Mouse (Mus musculus) bone marrow, adult 2 months (tissue): ENCODE measurements around the gene Ss18l1. TPM values are rescaled to one million over a fixed set of nuclear protein-coding genes. Genes with fewer than 3 reads are reported as not detected.

Experiments
- H3K27ac ChIP-seq: fragments of 200-500 bp; 2 replicates; pipeline ENCODE4 v1.5.1; 2012; ENCODE audit warnings: low read depth, mild to moderate bottlenecking, control low read depth, inconsistent platforms, low read length; ENCODE audit not compliant: control insufficient read depth, poor library complexity, insufficient read depth
- H3K4me1 ChIP-seq: fragments of 200-500 bp; 2 replicates; pipeline ENCODE4 v1.6.1; 2011; ENCODE audit warnings: low read length; ENCODE audit not compliant: control insufficient read depth, insufficient read depth
- H3K4me3 ChIP-seq: fragments of 200-500 bp; replicated peaks from 2 replicates; pipeline ENCODE3; 2011; ENCODE audit warnings: mild to moderate bottlenecking, low read depth, low read length, control low read depth; ENCODE audit not compliant: control insufficient read depth
- CTCF ChIP-seq: fragments of 200-500 bp; IDR thresholded peaks from 2 replicates; pipeline ENCODE4 v1.5.1; 2011; ENCODE audit warnings: low read length, control low read depth; ENCODE audit not compliant: control insufficient read depth, insufficient read depth
- POLR2A ChIP-seq: fragments of 200-500 bp; IDR thresholded peaks from 2 replicates; pipeline ENCODE4 v1.6.1; 2011; ENCODE audit warnings: low read depth, mild to moderate bottlenecking, control low read depth, low read length, borderline replicate concordance; ENCODE audit not compliant: control insufficient read depth
- WGBS: fragments of 180-500 bp; shearing (Covaris S2); methylation state at CpG from one replicate; pipeline ENCODE4 v1.1.7; 2018; 5-methylcytosine and 5-hydroxymethylcytosine counted together
- polyA plus RNA-seq: library from polyadenylated mRNA; stranded (reverse); fragments of >200 nt; gene quantifications from 2 replicates; pipeline ENCODE4 v1.2.4, GENCODE M21; 2011; ENCODE audit warnings: low replicate concordance; ENCODE audit not compliant: missing spikeins, insufficient read depth, insufficient read length

The Ss18l1 gene
- polyA plus RNA-seq, 1 experiment, result 1.9 TPM

DNA sequence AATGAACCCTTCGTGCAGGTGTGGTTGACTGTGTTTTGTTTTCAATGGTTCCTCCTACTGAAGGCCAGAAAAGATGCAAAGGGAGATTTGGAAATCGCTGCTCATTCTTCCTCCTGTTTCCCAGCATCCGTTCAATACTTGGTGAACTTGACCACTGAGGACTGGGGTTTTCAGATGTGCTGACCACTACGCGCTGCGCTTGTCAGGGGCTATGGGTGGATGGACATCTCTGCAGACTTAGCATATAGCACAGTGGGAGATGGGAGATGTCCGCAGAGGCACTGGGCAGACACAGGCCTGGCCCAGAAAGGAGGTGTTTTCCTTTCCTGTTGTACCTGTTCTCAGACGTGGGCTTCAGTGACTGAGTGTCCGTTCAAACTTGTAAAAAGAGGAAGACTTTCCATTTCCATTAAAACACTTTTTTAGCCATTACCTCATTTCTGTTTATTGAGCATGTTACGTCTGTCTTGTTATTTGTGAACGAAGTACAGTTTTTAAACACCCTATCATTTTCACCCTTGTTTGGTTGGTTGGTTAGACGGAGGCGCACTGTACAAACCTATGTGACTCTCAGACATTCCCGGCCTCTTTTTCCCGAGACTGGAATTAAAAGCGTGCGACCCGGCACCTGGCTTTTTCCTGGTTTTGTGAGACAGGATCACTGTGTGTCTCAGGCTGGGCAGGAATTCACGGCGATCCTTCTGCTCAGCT lies 27.6 kb downstream of the Ss18l1 start:
- 28% methylated on average over 20 of the region's 20 CpGs for WGBS
- TF ChIP-seq CTCF (no peak), POLR2A (no peak)
- Histone ChIP-seq H3K27ac (peak overlapping the region; percentile 35), H3K4me3 (peak overlapping the region; percentile 84), H3K4me1 (no peaks in the 10 kb centered on the region; the same call in 1 of the 2 replicates)

DNA sequence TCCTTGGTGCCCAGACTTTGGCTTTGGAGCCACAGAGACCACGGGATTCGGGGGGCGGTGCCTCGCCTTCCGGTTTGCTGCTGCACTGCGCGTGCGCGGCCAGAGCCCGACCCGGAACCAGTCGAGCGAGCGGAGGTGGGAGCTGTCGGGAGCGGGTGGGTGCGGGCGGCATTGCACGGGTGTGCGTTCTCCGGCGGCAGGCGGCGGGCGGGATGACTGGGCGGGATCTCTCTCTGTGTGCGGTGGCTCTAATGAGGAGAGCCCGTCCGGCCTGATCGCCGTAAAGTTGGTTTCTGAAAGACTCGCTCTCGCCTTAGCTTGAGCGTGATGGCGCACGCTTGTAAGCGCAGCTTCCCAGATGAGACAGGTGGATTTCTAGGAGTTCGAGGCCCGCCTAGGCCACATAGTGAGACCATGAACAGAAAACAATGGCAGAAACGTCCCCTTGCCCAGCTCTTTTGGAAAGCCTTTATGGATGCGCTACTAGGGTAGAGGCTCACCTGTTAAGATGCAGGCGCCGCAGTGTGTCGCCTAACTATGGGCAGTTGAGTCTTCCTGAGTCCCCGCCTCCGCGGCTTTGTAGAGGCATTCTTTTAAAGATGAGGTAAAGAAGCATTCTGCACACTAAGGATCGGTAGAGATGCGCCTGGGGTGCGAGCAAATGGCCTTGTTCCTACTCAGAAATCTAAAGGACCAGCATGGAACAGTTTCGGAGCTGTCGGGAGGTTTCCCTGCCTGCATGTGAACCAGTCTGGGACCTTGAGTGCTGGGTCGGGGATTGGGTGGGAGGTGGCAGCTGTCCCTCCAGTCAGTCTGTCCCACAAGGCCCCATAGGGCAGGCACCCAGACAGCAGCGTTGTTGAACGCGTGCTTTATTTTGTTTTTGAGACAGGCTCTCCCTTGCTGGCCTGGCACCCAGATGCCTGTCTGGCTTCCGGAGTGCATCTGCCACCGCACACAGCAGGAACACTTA lies 28.5 kb downstream of the Ss18l1 start, which contains the start of gene Mtg2:
Mtg2 (plus strand) TSS at position 108 of the 973 bp plus-strand sequence.
- 7% methylated on average over 58 of the region's 58 CpGs for WGBS
- H3K27ac ChIP-seq, result peak within 1 kb of the TSS; percentile 35
- TF ChIP-seq CTCF (no peak), POLR2A (peak; percentile 83; the same call in 1 of the 2 replicates)
- no peaks in the 10 kb centered on the region; the same call in 1 of the 2 replicates for H3K4me1 ChIP-seq
- H3K4me3 ChIP-seq, result peak within 1 kb of the TSS; percentile 84

DNA sequence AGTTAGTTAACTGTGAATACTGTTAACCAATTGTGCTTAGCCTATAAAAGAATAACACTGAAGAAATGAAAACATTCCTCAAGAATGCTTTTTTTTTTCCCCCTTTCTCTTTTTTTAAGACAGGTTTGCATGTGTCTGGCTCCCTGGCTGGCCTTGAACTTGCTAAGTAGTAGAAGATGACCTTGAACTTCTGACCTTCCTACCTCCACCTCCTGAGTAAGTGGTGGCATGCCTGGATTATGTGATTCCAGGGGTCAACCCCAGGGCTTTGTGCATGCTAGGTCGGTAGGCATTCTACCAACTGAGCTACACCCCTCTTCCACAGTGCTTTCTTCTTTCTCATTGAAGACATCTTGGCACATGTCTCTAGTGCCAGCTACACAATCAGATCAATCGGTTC lies 29.4 kb downstream of the Ss18l1 start:
- Histone ChIP-seq H3K4me1 (no peaks in the 10 kb centered on the region; the same call in 1 of the 2 replicates), H3K4me3 (no peak overlapping the region), H3K27ac (no peak overlapping the region)
- TF ChIP-seq POLR2A, result no peak
- no peak for TF ChIP-seq CTCF
- 83% methylated on average over 2 of the region's 2 CpGs for WGBS

DNA sequence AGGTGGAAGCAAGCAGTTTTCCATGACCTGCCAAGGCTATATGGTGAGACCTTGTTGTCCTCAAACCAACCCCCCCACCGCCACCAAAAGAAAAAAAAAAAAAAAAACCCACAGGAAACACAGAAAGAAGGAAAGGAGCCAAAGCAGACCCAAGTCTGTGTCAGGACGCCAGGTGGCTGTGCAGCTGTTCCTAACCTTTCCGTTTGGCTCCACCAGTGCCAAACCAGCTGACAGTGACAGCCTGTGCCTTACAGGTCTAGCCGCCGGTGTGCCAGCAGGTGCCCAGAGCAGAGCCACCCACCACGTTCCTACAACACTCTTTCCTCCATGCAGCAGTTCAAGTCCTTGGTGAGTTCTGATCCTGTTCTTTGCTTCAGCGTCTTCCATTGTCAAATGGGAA lies 30.6 kb downstream of the Ss18l1 start:
- Histone ChIP-seq H3K27ac (no peak overlapping the region), H3K4me1 (no peaks in the 10 kb centered on the region; the same call in 1 of the 2 replicates), H3K4me3 (no peak overlapping the region)
- TF ChIP-seq POLR2A, result no peak
- no peak for TF ChIP-seq CTCF
- WGBS, result 69% methylated on average over 7 of the region's 7 CpGs

DNA sequence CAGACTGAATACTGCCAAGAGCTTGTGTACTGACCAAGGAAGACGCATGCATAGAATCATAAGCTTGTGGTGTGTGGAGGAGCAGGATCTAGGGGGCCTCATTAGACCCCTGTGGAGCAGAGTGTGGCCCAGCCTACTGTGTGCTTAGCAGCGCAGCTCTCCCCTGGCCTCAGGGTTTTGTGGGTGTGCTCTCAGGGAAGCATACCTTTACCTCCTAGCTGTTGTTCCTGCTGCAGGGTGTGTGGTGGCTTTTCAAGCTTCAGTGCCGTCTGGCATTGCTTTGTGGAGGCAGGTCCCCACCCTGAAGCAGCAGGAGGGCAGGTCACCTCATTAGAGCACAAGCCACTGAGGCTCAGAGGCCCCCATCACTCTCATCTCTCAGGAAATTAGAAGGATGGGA lies 35.3 kb downstream of the Ss18l1 start:
- WGBS, result 89% methylated on average over 3 of the region's 3 CpGs
- TF ChIP-seq POLR2A (no peak), CTCF (no peak)
- Histone ChIP-seq H3K27ac (no peak overlapping the region), H3K4me1 (no peaks in the 10 kb centered on the region; the same call in 1 of the 2 replicates), H3K4me3 (no peak overlapping the region)

DNA sequence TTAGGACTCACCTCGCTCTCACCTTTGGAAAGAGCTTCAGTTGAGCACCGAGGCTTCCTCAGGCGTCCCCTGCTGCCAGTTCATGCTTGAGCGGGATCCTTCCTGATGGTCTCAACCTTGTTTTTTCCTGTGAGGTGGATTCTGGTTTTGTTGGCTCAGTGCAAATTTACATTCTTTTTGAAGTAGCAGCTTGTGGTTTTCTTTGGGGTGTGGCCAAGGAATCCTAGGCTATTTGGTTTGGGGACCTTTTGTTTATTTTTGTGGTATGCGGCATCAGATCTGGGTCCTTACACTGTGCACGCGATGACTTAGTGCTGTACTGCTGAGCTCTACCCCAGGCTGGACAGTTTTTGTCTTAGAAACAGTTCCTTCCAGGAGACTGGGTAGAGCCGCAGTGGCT lies 38.4 kb downstream of the Ss18l1 start:
- 76% methylated on average over 8 of the region's 8 CpGs for WGBS
- no peak overlapping the region for H3K4me3 ChIP-seq
- no peak overlapping the region for H3K27ac ChIP-seq
- H3K4me1 ChIP-seq, result no peaks in the 10 kb centered on the region; the same call in 1 of the 2 replicates
- TF ChIP-seq POLR2A (no peak), CTCF (no peak)

DNA sequence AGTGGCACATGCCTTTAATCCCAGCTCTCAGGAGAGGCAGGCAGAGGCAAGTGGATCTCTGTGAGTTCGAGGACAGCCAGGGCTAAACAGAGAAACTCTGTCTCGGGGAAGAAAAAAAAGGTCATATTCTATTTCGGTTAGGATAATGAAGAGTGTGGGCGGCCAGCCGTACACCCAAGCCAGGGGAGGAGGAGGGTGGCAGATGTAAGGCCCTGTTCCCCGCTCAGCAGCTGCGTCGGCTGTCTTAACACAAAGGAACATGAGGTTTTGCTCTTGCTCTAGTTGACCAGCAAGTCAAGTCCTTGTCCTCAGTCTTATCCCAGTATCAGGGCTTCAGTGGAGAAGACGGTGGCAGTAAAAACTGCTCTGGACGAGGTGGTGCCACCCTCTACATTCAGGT lies 40.8 kb downstream of the Ss18l1 start:
- H3K27ac ChIP-seq, result no peak overlapping the region
- no peak overlapping the region for H3K4me3 ChIP-seq
- WGBS, result 85% methylated on average over 10 of the region's 10 CpGs
- no peak for TF ChIP-seq POLR2A
- TF ChIP-seq CTCF, result no peak
- H3K4me1 ChIP-seq, result no peaks in the 10 kb centered on the region; the same call in 1 of the 2 replicates

DNA sequence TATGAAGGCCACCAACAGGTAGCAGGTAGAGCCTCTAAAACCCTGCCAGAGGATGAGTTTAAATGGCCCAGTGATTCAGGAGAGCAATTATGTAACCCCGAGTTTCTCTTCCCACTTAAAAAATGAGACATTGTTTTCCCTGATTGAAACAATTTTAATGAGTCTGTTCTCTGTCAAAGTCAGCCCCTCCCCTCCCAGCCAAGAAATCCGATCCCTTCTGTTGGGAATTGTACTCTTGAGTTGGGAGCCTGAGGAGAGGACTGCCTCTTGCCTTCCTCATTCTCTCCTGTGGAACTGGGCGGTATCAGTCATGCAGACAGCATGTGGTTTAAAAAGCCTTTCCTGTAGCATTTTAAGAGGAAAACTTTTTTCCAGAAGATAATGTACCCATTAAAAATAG lies 42.3 kb downstream of the Ss18l1 start:
- WGBS, result 69% methylated on average over 3 of the region's 3 CpGs
- Histone ChIP-seq H3K27ac (no peak overlapping the region), H3K4me3 (no peak overlapping the region), H3K4me1 (no peaks in the 10 kb centered on the region; the same call in 1 of the 2 replicates)
- TF ChIP-seq POLR2A (no peak), CTCF (no peak)
